Mouse (Mus musculus) embryonic facial prominence, embryonic 13.5 days (tissue): ENCODE data around the gene Wnt6. TPM values are rescaled to one million over a fixed set of nuclear protein-coding genes. Genes with fewer than 3 reads are reported as not detected.

Experiments
- polyA plus RNA-seq: library from polyadenylated mRNA; unstranded; fragments of >200 nt; fragmentation: Nextera tagmentation; extraction: Ambion mirVana; gene quantifications from 2 replicates; pipeline ENCODE4 v1.2.1, GENCODE M21; 2015

The Wnt6 gene
- polyA plus RNA-seq, 1 experiment from 2014 or later = 55.5 TPM

Other genes starting within 250 kb of the Wnt6 start
- 0.95 and 1.4 TPM in 2 replicates for gene Plcd4, start 229.0 kb upstream of the Wnt6 start, polyA plus RNA-seq
- gene Usp37, start 227.6 kb upstream of the Wnt6 start, polyA plus RNA-seq = 37.2 and 38.0 TPM in 2 replicates
- gene Zfp142, start 183.6 kb upstream of the Wnt6 start, polyA plus RNA-seq = 9.3 and 9.4 TPM in 2 replicates
- gene Bcs1l, start 183.6 kb upstream of the Wnt6 start, polyA plus RNA-seq = 18.0 and 18.9 TPM in 2 replicates
- 39.5 and 41.8 TPM in 2 replicates for gene Rnf25, start 170.5 kb upstream of the Wnt6 start, polyA plus RNA-seq
- 9.4 and 10.0 TPM in 2 replicates for gene Stk36, start 170.4 kb upstream of the Wnt6 start, polyA plus RNA-seq
- gene Ttll4, start 110.1 kb upstream of the Wnt6 start, polyA plus RNA-seq = 12.9 and 17.6 TPM in 2 replicates
- 15.3 and 19.0 TPM in 2 replicates for gene Cyp27a1, start 58.3 kb upstream of the Wnt6 start, polyA plus RNA-seq
- 0.25 and 0.35 TPM in 2 replicates for gene Prkag3, start 22.7 kb upstream of the Wnt6 start, polyA plus RNA-seq
- 5.4 and 6.9 TPM in 2 replicates for gene Wnt10a, start 19.6 kb downstream of the Wnt6 start, polyA plus RNA-seq
- 0.10 and 0.14 TPM in 2 replicates for gene Cdk5r2, start 83.0 kb downstream of the Wnt6 start, polyA plus RNA-seq
- not detected in 2 replicates for gene Fev, start 113.5 kb downstream of the Wnt6 start, polyA plus RNA-seq
- gene Cryba2, start 121.3 kb downstream of the Wnt6 start, polyA plus RNA-seq = not detected in 2 replicates
- 0.07 TPM in 1 of 2 replicates, not detected in the other for gene Cfap65, start 163.7 kb downstream of the Wnt6 start, polyA plus RNA-seq
- 0.83 and 0.89 TPM in 2 replicates for gene Ihh, start 179.8 kb downstream of the Wnt6 start, polyA plus RNA-seq